Mouse (Mus musculus) thymus, postnatal 0 days (tissue): ENCODE results near the gene Fam155a. TPM values are rescaled to one million over a fixed set of nuclear protein-coding genes. Genes with fewer than 3 reads are reported as not detected.
"Not testable (repeated sequence)": the region's sequence is repeated elsewhere in the genome, so short reads cannot be mapped to it uniquely, and the experiment has no call there.

ENCODE experiments used
- DNase-seq: peaks from one replicate; pipeline ENCODE4 v3.0.0-alpha.2; 2015; ENCODE audit warnings: low spot score
- polyA plus RNA-seq: library from polyadenylated mRNA; unstranded; fragments of >200 nt; fragmentation: Nextera tagmentation; extraction: Ambion mirVana; gene quantifications from 2 replicates; pipeline ENCODE4 v1.2.1, GENCODE M21; 2015

Gene Fam155a
- polyA plus RNA-seq, 1 experiment from 2014 or later = 0.13 TPM

GRCm38 (mm10) chr8:9404651-9405050 lies 366.3 kb downstream of the Fam155a start:
- no peak for DNase-seq

GRCm38 (mm10) chr8:9402393-9402792 lies 368.6 kb downstream of the Fam155a start:
- DNase-seq = no peak

GRCm38 (mm10) chr8:9398606-9399263 lies 372.2 kb downstream of the Fam155a start:
- no peak for DNase-seq

GRCm38 (mm10) chr8:9398040-9398439 lies 372.9 kb downstream of the Fam155a start:
- no peak for DNase-seq

GRCm38 (mm10) chr8:9394670-9395069 lies 376.3 kb downstream of the Fam155a start:
- no peak for DNase-seq

- no peak for DNase-seq
These were observed 377.7 kb downstream of the Fam155a start for GRCm38 (mm10) chr8:9393246-9393645.

GRCm38 (mm10) chr8:9390229-9390628 lies 380.7 kb downstream of the Fam155a start:
- DNase-seq = not testable (repeated sequence)

GRCm38 (mm10) chr8:9369201-9369600 lies 401.8 kb downstream of the Fam155a start:
- DNase-seq = no peak

- no peak for DNase-seq
These were observed 403.2 kb downstream of the Fam155a start for GRCm38 (mm10) chr8:9367721-9368120.

- DNase-seq = no peak
These were observed 405.6 kb downstream of the Fam155a start for GRCm38 (mm10) chr8:9365381-9365780.

GRCm38 (mm10) chr8:9348523-9349135 lies 422.3 kb downstream of the Fam155a start:
- peak; percentile 19 for DNase-seq

- DNase-seq = no peak
These were observed 423.8 kb downstream of the Fam155a start for GRCm38 (mm10) chr8:9347163-9347562.

- no peak for DNase-seq
These were observed 426.8 kb downstream of the Fam155a start for GRCm38 (mm10) chr8:9344136-9344535.

- DNase-seq = no peak
These were observed 428.0 kb downstream of the Fam155a start for GRCm38 (mm10) chr8:9342998-9343397.

- no peak for DNase-seq
These were observed 428.4 kb downstream of the Fam155a start for GRCm38 (mm10) chr8:9342593-9342992.

GRCm38 (mm10) chr8:9337905-9338304 lies 433.1 kb downstream of the Fam155a start:
- no peak for DNase-seq

- DNase-seq = no peak
These were observed 435.0 kb downstream of the Fam155a start for GRCm38 (mm10) chr8:9335933-9336303.

GRCm38 (mm10) chr8:9335285-9335932 lies 435.6 kb downstream of the Fam155a start:
- DNase-seq = no peak

GRCm38 (mm10) chr8:9332766-9333165 lies 438.2 kb downstream of the Fam155a start:
- DNase-seq = no peak

- no peak for DNase-seq
These were observed 461.5 kb downstream of the Fam155a start for GRCm38 (mm10) chr8:9309456-9309855.

GRCm38 (mm10) chr8:9303526-9304135 lies 467.3 kb downstream of the Fam155a start:
- no peak for DNase-seq

- DNase-seq = no peak
These were observed 475.9 kb downstream of the Fam155a start for GRCm38 (mm10) chr8:9295046-9295445.
